Mouse (Mus musculus) kidney, postnatal 14 days (tissue): ENCODE results near the gene Stxbp4.
A peak's percentile ranks its signal among the peaks of the same experiment; 100 is the strongest.

Source experiments
- DNase-seq: peaks from one replicate; pipeline ENCODE4 v3.0.0; 2022; ENCODE audit warnings: mixed read lengths

Gene Stxbp4

GRCm38 (mm10) chr11:90649777-90650176 is 11.9 kb upstream of the Stxbp4 start:
- peak; percentile 15 for DNase-seq

- peak; percentile 63 for DNase-seq
Measured at GRCm38 (mm10) chr11:90638312-90638830, 487 bp upstream of the Stxbp4 start.

- DNase-seq: no peak
Measured at GRCm38 (mm10) chr11:90634661-90635060, 3.2 kb downstream of the Stxbp4 start.

- DNase-seq: peak; percentile 36
Measured at GRCm38 (mm10) chr11:90632480-90632879, 5.4 kb downstream of the Stxbp4 start.

GRCm38 (mm10) chr11:90627751-90628150 is 10.1 kb downstream of the Stxbp4 start:
- no peak for DNase-seq

- DNase-seq: no peak
Measured at GRCm38 (mm10) chr11:90625174-90625573, 12.7 kb downstream of the Stxbp4 start.

GRCm38 (mm10) chr11:90623477-90623876 is 14.4 kb downstream of the Stxbp4 start:
- peak; percentile 37 for DNase-seq

GRCm38 (mm10) chr11:90622500-90622899 is 15.4 kb downstream of the Stxbp4 start:
- no peak for DNase-seq

GRCm38 (mm10) chr11:90622044-90622443 is 15.8 kb downstream of the Stxbp4 start:
- DNase-seq: no peak

- DNase-seq: no peak
Measured at GRCm38 (mm10) chr11:90616431-90616830, 21.5 kb downstream of the Stxbp4 start.

- no peak for DNase-seq
Measured at GRCm38 (mm10) chr11:90614743-90615142, 23.1 kb downstream of the Stxbp4 start.

- DNase-seq: no peak
Measured at GRCm38 (mm10) chr11:90612118-90612517, 25.8 kb downstream of the Stxbp4 start.

GRCm38 (mm10) chr11:90603066-90603465 is 34.8 kb downstream of the Stxbp4 start:
- DNase-seq: no peak

GRCm38 (mm10) chr11:90595826-90596225 is 42.1 kb downstream of the Stxbp4 start:
- DNase-seq: no peak

GRCm38 (mm10) chr11:90590996-90591395 is 46.9 kb downstream of the Stxbp4 start:
- no peak for DNase-seq

GRCm38 (mm10) chr11:90586203-90586602 is 51.7 kb downstream of the Stxbp4 start:
- no peak for DNase-seq

- no peak for DNase-seq
Measured at GRCm38 (mm10) chr11:90585754-90586153, 52.1 kb downstream of the Stxbp4 start.

- peak; percentile 66 for DNase-seq
Measured at GRCm38 (mm10) chr11:90577057-90577780, 60.7 kb downstream of the Stxbp4 start.

- no peak for DNase-seq
Measured at GRCm38 (mm10) chr11:90576282-90576972, 61.5 kb downstream of the Stxbp4 start.

- DNase-seq: no peak
Measured at GRCm38 (mm10) chr11:90575491-90576048, 62.3 kb downstream of the Stxbp4 start.

- no peak for DNase-seq
Measured at GRCm38 (mm10) chr11:90570646-90571259, 67.1 kb downstream of the Stxbp4 start.

- DNase-seq: no peak
Measured at GRCm38 (mm10) chr11:90558359-90559047, 79.4 kb downstream of the Stxbp4 start.

GRCm38 (mm10) chr11:90556517-90556916 is 81.4 kb downstream of the Stxbp4 start:
- no peak for DNase-seq
